Mouse (Mus musculus): ENCODE results near the gene Ltbr.

DNA sequence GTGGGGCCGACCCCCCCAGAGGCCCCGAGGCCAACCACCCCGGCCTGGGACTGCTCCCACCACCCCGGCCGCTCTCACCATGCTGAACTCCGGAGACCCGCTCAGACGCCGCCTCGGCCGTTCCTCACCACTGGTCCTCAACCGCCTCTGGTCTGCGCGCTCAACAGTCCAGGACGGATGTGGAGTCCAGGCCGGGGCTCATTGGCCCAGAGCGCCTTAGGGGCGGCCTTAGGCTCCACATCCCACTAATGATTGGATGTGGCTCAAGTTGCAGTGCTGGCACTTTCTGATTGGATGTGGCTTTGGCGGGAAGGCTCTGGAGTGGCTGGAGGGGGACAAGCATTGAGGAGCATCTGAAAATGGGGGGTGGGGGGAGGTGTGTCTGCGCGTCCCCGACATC lies 27.8 kb downstream of the Ltbr start, which contains the start of gene Tuba3a:
- TF ChIP-seq CTCF (IDR thresholded peaks at IDR 0.05; ENCODE audit: low read depth) (no peak), EP300 (IDR thresholded peaks at IDR 0.05; ENCODE audit: low read depth) (no peak)

Data from heart, postnatal 0 days (tissue).